Mouse (Mus musculus): ENCODE data around the gene Tnrc18. TPM values are rescaled to one million over a fixed set of nuclear protein-coding genes. Genes with fewer than 3 reads are reported as not detected.

The Tnrc18 gene
- polyA plus RNA-seq, 1 experiment from 2014 or later, result 23.3 TPM

- Histone ChIP-seq H3K36me3 (ENCODE audit: control insufficient read depth, insufficient read depth, low read length) (peaks cover 2% of the 10 kb centered on the region; the same call in 1 of the 2 replicates), H3K4me3 (ENCODE audit: low read depth, low read length) (peak overlapping the region; percentile 67), H3K4me1 (ENCODE audit: control insufficient read depth, insufficient read depth, low read length) (peaks cover 23% of the 10 kb centered on the region), H3K27ac (ENCODE audit: low read length) (peak overlapping the region; percentile 34; the same call in 1 of the 2 replicates), H3K9ac (ENCODE audit: low read depth, low read length) (0 out of 2 replicates have a peak overlapping the region, but pooled peaks have one; percentile 28), H3K27me3 (ENCODE audit: control insufficient read depth, insufficient read depth, low read depth, low read length) (no peaks in the 10 kb centered on the region), H3K9me3 (replicated peaks; ENCODE audit: control insufficient read depth, low read length, poor library complexity, severe bottlenecking) (no peaks in the 10 kb centered on the region), H3K4me2 (ENCODE audit: low read length) (peak overlapping the region; percentile 86)
- 12% methylated on average over 15 of the region's 15 CpGs for WGBS
- ATAC-seq, result peak; percentile 57
Measured at GRCm38 (mm10) chr5:142700842-142701589, 116.4 kb downstream of the Tnrc18 start.

GRCm38 (mm10) chr5:142697742-142698141, 119.7 kb downstream of the Tnrc18 start:
- 64% methylated on average over 2 of the region's 2 CpGs for WGBS
- Histone ChIP-seq H3K27ac (ENCODE audit: low read length) (no peak overlapping the region), H3K27me3 (ENCODE audit: control insufficient read depth, insufficient read depth, low read depth, low read length) (no peaks in the 10 kb centered on the region), H3K9me3 (replicated peaks; ENCODE audit: control insufficient read depth, low read length, poor library complexity, severe bottlenecking) (no peaks in the 10 kb centered on the region), H3K4me3 (ENCODE audit: low read depth, low read length) (no peak overlapping the region), H3K4me1 (ENCODE audit: control insufficient read depth, insufficient read depth, low read length) (peaks cover 12% of the 10 kb centered on the region), H3K9ac (ENCODE audit: low read depth, low read length) (no peak overlapping the region), H3K4me2 (ENCODE audit: low read length) (no peak overlapping the region), H3K36me3 (ENCODE audit: control insufficient read depth, insufficient read depth, low read length) (no peaks in the 10 kb centered on the region)
- no peak for ATAC-seq

GRCm38 (mm10) chr5:142696865-142697264, 120.6 kb downstream of the Tnrc18 start:
- Histone ChIP-seq H3K4me2 (ENCODE audit: low read length) (no peak overlapping the region), H3K9me3 (replicated peaks; ENCODE audit: control insufficient read depth, low read length, poor library complexity, severe bottlenecking) (no peaks in the 10 kb centered on the region), H3K4me3 (ENCODE audit: low read depth, low read length) (no peak overlapping the region), H3K36me3 (ENCODE audit: control insufficient read depth, insufficient read depth, low read length) (no peaks in the 10 kb centered on the region), H3K9ac (ENCODE audit: low read depth, low read length) (no peak overlapping the region), H3K27me3 (ENCODE audit: control insufficient read depth, insufficient read depth, low read depth, low read length) (no peaks in the 10 kb centered on the region), H3K4me1 (ENCODE audit: control insufficient read depth, insufficient read depth, low read length) (peaks cover 12% of the 10 kb centered on the region), H3K27ac (ENCODE audit: low read length) (no peak overlapping the region)
- 92% methylated on average over 6 of the region's 6 CpGs for WGBS
- no peak for ATAC-seq

GRCm38 (mm10) chr5:142696258-142696657, 121.2 kb downstream of the Tnrc18 start:
- ATAC-seq, result no peak
- no peaks in the 10 kb centered on the region for H3K27me3 ChIP-seq (ENCODE audit: control insufficient read depth, insufficient read depth, low read depth, low read length)
- peaks cover 10% of the 10 kb centered on the region for H3K4me1 ChIP-seq (ENCODE audit: control insufficient read depth, insufficient read depth, low read length)
- no peak overlapping the region for H3K9ac ChIP-seq (ENCODE audit: low read depth, low read length)
- H3K4me3 ChIP-seq (ENCODE audit: low read depth, low read length), result no peak overlapping the region
- H3K4me2 ChIP-seq (ENCODE audit: low read length), result no peak overlapping the region
- no peak overlapping the region for H3K27ac ChIP-seq (ENCODE audit: low read length)
- 30% methylated on average over 6 of the region's 6 CpGs for WGBS
- H3K36me3 ChIP-seq (ENCODE audit: control insufficient read depth, insufficient read depth, low read length), result no peaks in the 10 kb centered on the region
- no peaks in the 10 kb centered on the region for H3K9me3 ChIP-seq (replicated peaks; ENCODE audit: control insufficient read depth, low read length, poor library complexity, severe bottlenecking)

- no peaks in the 10 kb centered on the region for H3K27me3 ChIP-seq (ENCODE audit: control insufficient read depth, insufficient read depth, low read depth, low read length)
- H3K27ac ChIP-seq (ENCODE audit: low read length), result no peak overlapping the region
- 11% methylated on average over 12 of the region's 12 CpGs for WGBS
- no peak overlapping the region for H3K4me3 ChIP-seq (ENCODE audit: low read depth, low read length)
- peaks cover 7% of the 10 kb centered on the region for H3K4me1 ChIP-seq (ENCODE audit: control insufficient read depth, insufficient read depth, low read length)
- no peaks in the 10 kb centered on the region for H3K36me3 ChIP-seq (ENCODE audit: control insufficient read depth, insufficient read depth, low read length)
- ATAC-seq, result no peak
- H3K4me2 ChIP-seq (ENCODE audit: low read length), result no peak overlapping the region
- H3K9ac ChIP-seq (ENCODE audit: low read depth, low read length), result no peak overlapping the region
- H3K9me3 ChIP-seq (replicated peaks; ENCODE audit: control insufficient read depth, low read length, poor library complexity, severe bottlenecking), result no peaks in the 10 kb centered on the region
Measured at GRCm38 (mm10) chr5:142694627-142695340, 122.7 kb downstream of the Tnrc18 start.

GRCm38 (mm10) chr5:142693738-142694430, 123.6 kb downstream of the Tnrc18 start:
- Histone ChIP-seq H3K4me1 (ENCODE audit: control insufficient read depth, insufficient read depth, low read length) (peaks cover 10% of the 10 kb centered on the region), H3K9ac (ENCODE audit: low read depth, low read length) (no peak overlapping the region), H3K27me3 (ENCODE audit: control insufficient read depth, insufficient read depth, low read depth, low read length) (no peaks in the 10 kb centered on the region), H3K9me3 (replicated peaks; ENCODE audit: control insufficient read depth, low read length, poor library complexity, severe bottlenecking) (no peaks in the 10 kb centered on the region), H3K27ac (ENCODE audit: low read length) (no peak overlapping the region), H3K36me3 (ENCODE audit: control insufficient read depth, insufficient read depth, low read length) (no peaks in the 10 kb centered on the region), H3K4me2 (ENCODE audit: low read length) (no peak overlapping the region), H3K4me3 (ENCODE audit: low read depth, low read length) (no peak overlapping the region)
- 44% methylated on average over 8 of the region's 8 CpGs for WGBS
- no peak for ATAC-seq

GRCm38 (mm10) chr5:142692971-142693737, 124.3 kb downstream of the Tnrc18 start:
- Histone ChIP-seq H3K9ac (ENCODE audit: low read depth, low read length) (no peak overlapping the region), H3K27me3 (ENCODE audit: control insufficient read depth, insufficient read depth, low read depth, low read length) (no peaks in the 10 kb centered on the region), H3K27ac (ENCODE audit: low read length) (no peak overlapping the region), H3K4me3 (ENCODE audit: low read depth, low read length) (no peak overlapping the region), H3K4me1 (ENCODE audit: control insufficient read depth, insufficient read depth, low read length) (peaks cover 11% of the 10 kb centered on the region), H3K4me2 (ENCODE audit: low read length) (no peak overlapping the region), H3K36me3 (ENCODE audit: control insufficient read depth, insufficient read depth, low read length) (no peaks in the 10 kb centered on the region), H3K9me3 (replicated peaks; ENCODE audit: control insufficient read depth, low read length, poor library complexity, severe bottlenecking) (no peaks in the 10 kb centered on the region)
- WGBS, result 45% methylated on average over 12 of the region's 12 CpGs
- ATAC-seq, result no peak

- Histone ChIP-seq H3K27ac (ENCODE audit: low read length) (no peak within 1 kb of the TSS; the same call in 1 of the 2 replicates), H3K27me3 (ENCODE audit: control insufficient read depth, insufficient read depth, low read depth, low read length) (no peaks in the 10 kb centered on the region), H3K4me1 (ENCODE audit: control insufficient read depth, insufficient read depth, low read length) (peaks cover 11% of the 10 kb centered on the region), H3K9me3 (replicated peaks; ENCODE audit: control insufficient read depth, low read length, poor library complexity, severe bottlenecking) (no peaks in the 10 kb centered on the region), H3K36me3 (ENCODE audit: control insufficient read depth, insufficient read depth, low read length) (no peaks in the 10 kb centered on the region), H3K4me2 (ENCODE audit: low read length) (no peak within 1 kb of the TSS), H3K9ac (ENCODE audit: low read depth, low read length) (no peak within 1 kb of the TSS), H3K4me3 (ENCODE audit: low read depth, low read length) (no peak within 1 kb of the TSS)
- no peak for ATAC-seq
- 60% methylated on average over 14 of the region's 14 CpGs for WGBS
Measured at GRCm38 (mm10) chr5:142692248-142692647, 125.2 kb downstream of the Tnrc18 start, which contains the start of gene Slc29a4. Gene Slc29a4 (plus strand): TSS chr5:142692512.
